Mouse (Mus musculus) heart, adult 2 months (tissue): ENCODE results near the gene Pak4. TPM values are rescaled to one million over a fixed set of nuclear protein-coding genes. Genes with fewer than 3 reads are reported as not detected.

Experiments
- DNase-seq, 2 experiments: peaks; one replicate each; pipeline ENCODE4 v3.0.0; 2021
- H3K27ac ChIP-seq: fragments of 200-600 bp; 2 replicates; pipeline ENCODE4 v1.8.1; 2022
- H3K27me3 ChIP-seq: fragments of 200-500 bp; 2 replicates; pipeline ENCODE4 v1.6.1; 2012; ENCODE audit warnings: mild to moderate bottlenecking, low read length, inconsistent platforms, mixed read lengths; ENCODE audit not compliant: control insufficient read depth, insufficient read depth
- H3K36me3 ChIP-seq: fragments of 200-500 bp; 2 replicates; pipeline ENCODE4 v1.6.1; 2012; ENCODE audit warnings: low read length, inconsistent platforms; ENCODE audit not compliant: control insufficient read depth, insufficient read depth
- H3K4me1 ChIP-seq: fragments of 200-500 bp; 2 replicates; pipeline ENCODE4 v1.6.1; 2011; ENCODE audit warnings: low read length; ENCODE audit not compliant: control insufficient read depth, insufficient read depth
- H3K4me3 ChIP-seq: fragments of 200-600 bp; 2 replicates; pipeline ENCODE4 v1.8.1; 2022
- H3K79me2 ChIP-seq: fragments of 200-500 bp; replicated peaks from 2 replicates; pipeline ENCODE4 v1.6.1; 2012; ENCODE audit warnings: mild to moderate bottlenecking, inconsistent platforms, low read length, moderate library complexity, mixed read lengths; ENCODE audit not compliant: control insufficient read depth, insufficient read depth
- H3K9ac ChIP-seq: fragments of 200-500 bp; 2 replicates; pipeline ENCODE4 v1.6.1; 2012; ENCODE audit warnings: low read depth, mild to moderate bottlenecking, control low read depth, inconsistent platforms, low read length, mixed read lengths
- CTCF ChIP-seq: fragments of 200-600 bp; IDR thresholded peaks from 2 replicates; pipeline ENCODE4 v1.8.1; 2022; ENCODE audit warnings: antibody characterized with exemption, mild to moderate bottlenecking, moderate library complexity
- EP300 ChIP-seq: fragments of 200-500 bp; IDR thresholded peaks from 2 replicates; pipeline ENCODE4 v1.6.1; 2011; ENCODE audit warnings: low read depth, low read length, control low read depth; ENCODE audit not compliant: insufficient read depth
- POLR2A ChIP-seq: fragments of 200-500 bp; IDR thresholded peaks from 2 replicates; pipeline ENCODE4 v1.6.1; 2011; ENCODE audit warnings: mild to moderate bottlenecking, low read depth, low read length, control low read depth; ENCODE audit not compliant: insufficient read depth
- WGBS: fragments of 180-500 bp; shearing (Covaris S2); methylation state at CpG from one replicate; pipeline ENCODE4 v1.1.7; 2018; 5-methylcytosine and 5-hydroxymethylcytosine counted together
- intact Hi-C: fragments of 180-260 bp; cut with DNase I; formaldehyde crosslinking; loops from one replicate; pipeline ENCODE4 v1.15.1; 2025
- polyA plus RNA-seq: library from polyadenylated mRNA; depleted of rRNA; stranded (reverse); fragments of >200 nt; gene quantifications from 2 replicates; pipeline ENCODE4 v1.2.3, GENCODE M21; 2012
- total RNA-seq, 2 experiments: library from RNA; stranded (reverse); gene quantifications; 2 replicates each; pipeline ENCODE4 v1.2.3; 2021

Pak4 gene
- total and polyA plus RNA-seq, 3 experiments = 7.6 to 9.4 (median 8.8) TPM

GRCm38 (mm10) chr7:28595751-28596435 is 2.1 kb downstream of the Pak4 start:
- Histone ChIP-seq H3K9ac (no peak overlapping the region), H3K36me3 (no peaks in the 10 kb centered on the region), H3K79me2 (no peaks in the 10 kb centered on the region), H3K4me1 (peaks cover 15% of the 10 kb centered on the region), H3K4me3 (no peak overlapping the region), H3K27me3 (no peaks in the 10 kb centered on the region), H3K27ac (no peak overlapping the region)
- TF ChIP-seq EP300 = no peak
- TF ChIP-seq POLR2A = no peak
- no peak for TF ChIP-seq CTCF
- intact Hi-C loops = loop anchor here (5.0 kb wide), 1 partner anchor 224 kb away; the partner anchor contains the start of gene Plekhg2
- 48% methylated on average over 8 of the region's 8 CpGs for whole genome bisulfite sequencing
- no peak for DNase-seq

- TF ChIP-seq CTCF (peak; percentile 18; the same call in 1 of the 2 replicates), EP300 (peak; percentile 83), POLR2A (no peak)
- Histone ChIP-seq H3K9ac (no peak overlapping the region), H3K27ac (no peak overlapping the region)
Observed at GRCm38 (mm10) chr7:28593206-28594111, 4.5 kb downstream of the Pak4 start.

DNA sequence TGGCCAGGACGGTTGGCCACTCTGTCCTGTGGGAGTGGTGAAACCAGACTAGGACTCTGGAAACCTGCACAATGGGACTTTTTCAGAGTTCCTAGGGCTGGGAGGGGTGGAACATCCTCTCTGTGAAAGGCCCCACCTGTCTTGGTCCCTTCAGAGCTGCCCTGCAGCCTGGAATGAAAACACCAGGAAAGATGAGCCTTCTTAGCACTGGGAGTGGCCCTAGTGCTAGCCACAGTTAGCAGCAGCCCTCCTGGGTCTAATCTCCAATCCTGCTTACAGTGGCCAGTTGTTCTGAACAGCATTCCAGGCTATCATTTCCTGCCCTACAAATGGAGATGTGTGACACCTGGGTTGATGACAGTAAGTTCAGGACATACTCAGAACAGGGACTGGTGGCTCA is 6.1 kb downstream of the Pak4 start:
- WGBS = 62% methylated on average over 1 of the region's 1 CpGs
- no peak for DNase-seq
- no peaks in the 10 kb centered on the region for H3K79me2 ChIP-seq
- H3K27me3 ChIP-seq = no peaks in the 10 kb centered on the region
- H3K4me1 ChIP-seq = peaks cover 20% of the 10 kb centered on the region
- intact Hi-C loops = no loop called here
- H3K36me3 ChIP-seq = no peaks in the 10 kb centered on the region
- H3K9ac ChIP-seq = no peak overlapping the region
- no peak overlapping the region for H3K27ac ChIP-seq
- H3K4me3 ChIP-seq = no peak overlapping the region
- no peak for TF ChIP-seq EP300
- no peak for TF ChIP-seq CTCF
- TF ChIP-seq POLR2A = no peak

More at GRCm38 (mm10) chr7:28593206-28594111, 4.5 kb downstream of the Pak4 start:
- Histone ChIP-seq H3K4me3 (no peak overlapping the region), H3K27me3 (no peaks in the 10 kb centered on the region), H3K79me2 (no peaks in the 10 kb centered on the region), H3K36me3 (no peaks in the 10 kb centered on the region), H3K4me1 (peaks cover 15% of the 10 kb centered on the region)
- 30% methylated on average over 14 of the region's 14 CpGs for WGBS
- intact Hi-C loops = no loop called here
- DNase-seq = peak; percentile 69 to 82

DNA sequence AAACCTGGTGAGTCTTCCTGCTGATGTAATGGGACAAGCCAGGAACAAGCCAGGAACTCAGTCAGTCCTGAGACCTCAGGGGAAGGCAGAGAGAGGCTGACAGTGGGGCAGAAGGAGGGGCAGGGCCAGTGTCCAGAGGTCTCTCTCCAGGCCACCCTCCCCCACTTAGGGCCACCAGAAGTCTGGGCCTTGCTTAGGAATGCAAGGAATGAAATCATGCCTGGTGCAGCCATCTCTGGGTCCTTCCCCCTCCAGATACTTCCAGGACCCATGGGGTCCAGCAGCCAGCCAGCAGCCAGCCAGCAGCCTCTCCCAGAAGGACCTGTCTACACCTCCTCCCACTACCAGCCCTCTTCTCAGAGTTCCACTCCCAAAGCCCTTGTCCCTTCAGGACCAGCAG is 10.3 kb downstream of the Pak4 start:
- no peak for DNase-seq
- Histone ChIP-seq H3K9ac (no peak overlapping the region), H3K4me1 (peaks cover 13% of the 10 kb centered on the region), H3K27me3 (no peaks in the 10 kb centered on the region), H3K27ac (peak overlapping the region; percentile 18), H3K36me3 (no peaks in the 10 kb centered on the region), H3K4me3 (no peak overlapping the region), H3K79me2 (no peaks in the 10 kb centered on the region)
- TF ChIP-seq POLR2A (no peak), EP300 (no peak), CTCF (no peak)
- intact Hi-C loops = no loop called here

GRCm38 (mm10) chr7:28586663-28587411 is 11.1 kb downstream of the Pak4 start:
- H3K27ac ChIP-seq = peak overlapping the region; percentile 18; the same call in 1 of the 2 replicates
- TF ChIP-seq POLR2A = no peak
- TF ChIP-seq CTCF = no peak
- TF ChIP-seq EP300 = no peak
- intact Hi-C loops = no loop called here
- H3K4me1 ChIP-seq = peaks cover 11% of the 10 kb centered on the region
- no peaks in the 10 kb centered on the region for H3K79me2 ChIP-seq
- no peaks in the 10 kb centered on the region for H3K36me3 ChIP-seq
- no peak overlapping the region for H3K9ac ChIP-seq
- 37% methylated on average over 6 of the region's 6 CpGs for WGBS
- DNase-seq = no peak
- H3K27me3 ChIP-seq = no peaks in the 10 kb centered on the region
- H3K4me3 ChIP-seq = no peak overlapping the region

GRCm38 (mm10) chr7:28585001-28585400 is 13.0 kb downstream of the Pak4 start:
- no peak for DNase-seq
- H3K4me1 ChIP-seq = peaks cover 11% of the 10 kb centered on the region
- intact Hi-C loops = no loop called here
- no peak overlapping the region for H3K9ac ChIP-seq
- no peaks in the 10 kb centered on the region for H3K79me2 ChIP-seq
- TF ChIP-seq CTCF (no peak), POLR2A (no peak), EP300 (no peak)
- no peaks in the 10 kb centered on the region for H3K27me3 ChIP-seq
- no peaks in the 10 kb centered on the region for H3K36me3 ChIP-seq
- H3K27ac ChIP-seq = no peak overlapping the region
- no peak overlapping the region for H3K4me3 ChIP-seq
- 79% methylated on average over 6 of the region's 6 CpGs for WGBS
